Mouse (Mus musculus): ENCODE measurements at regions not wholly inside any gene's neighbourhood (a gene's known extent, or its start where the extent isn't known, plus 50 kb on each side); places are given as distances from the start of the nearest gene placed in this dataset.

GRCm38 (mm10) chr8:114063566-114063965 is 69.8 kb upstream of the Nudt7 start:
- TF ChIP-seq CTCF (conservative IDR thresholded peaks at IDR 0.05; ENCODE audit: low read length) (peak; percentile 37), NANOG (IDR thresholded peaks at IDR 0.05; ENCODE audit: borderline replicate concordance, low read length) (no peak)
